Mouse (Mus musculus) liver, embryonic 16.5 days (tissue): ENCODE data around the gene Stx3. TPM values are rescaled to one million over a fixed set of nuclear protein-coding genes. Genes with fewer than 3 reads are reported as not detected.

Experiments used
- ATAC-seq: fragments of 200-750 bp; cut with Nextera tagmentation; 2 replicates; pipeline ENCODE4 v1.8.0; 2017; ENCODE audit warnings: low read depth, mild to moderate bottlenecking, moderate number of reproducible peaks, moderate library complexity
- H3K27ac ChIP-seq: fragments of 300-500 bp; sonication (generic); 2 replicates; pipeline ENCODE4 v1.5.1; 2014; ENCODE audit warnings: mild to moderate bottlenecking, low read length
- H3K27me3 ChIP-seq: fragments of 300-500 bp; sonication (generic); 2 replicates; pipeline ENCODE4 v1.6.1; 2014; ENCODE audit warnings: low read depth, low read length, mixed read lengths; ENCODE audit not compliant: control insufficient read depth, insufficient read depth
- H3K36me3 ChIP-seq: fragments of 300-500 bp; sonication (generic); 2 replicates; pipeline ENCODE4 v1.6.1; 2014; ENCODE audit warnings: mild to moderate bottlenecking; ENCODE audit not compliant: control insufficient read depth, insufficient read depth
- H3K4me1 ChIP-seq: fragments of 300-500 bp; sonication (generic); 2 replicates; pipeline ENCODE4 v1.6.1; 2014; ENCODE audit warnings: low read depth, low read length, mixed read lengths; ENCODE audit not compliant: control insufficient read depth
- H3K4me2 ChIP-seq: fragments of 300-500 bp; sonication (generic); 2 replicates; pipeline ENCODE4 v1.6.1; 2014; ENCODE audit warnings: low read depth, low read length, mixed read lengths
- H3K4me3 ChIP-seq: fragments of 300-500 bp; sonication (generic); 2 replicates; pipeline ENCODE4 v1.5.1; 2014; ENCODE audit warnings: low read depth, mild to moderate bottlenecking, low read length
- H3K9ac ChIP-seq: fragments of 300-500 bp; sonication (generic); 2 replicates; pipeline ENCODE4 v1.6.1; 2014; ENCODE audit warnings: low read depth, low read length
- H3K9me3 ChIP-seq: fragments of 300-500 bp; sonication (generic); replicated peaks from 2 replicates; pipeline ENCODE4 v1.6.1; 2016; ENCODE audit warnings: low read length; ENCODE audit not compliant: control insufficient read depth
- WGBS: fragments of 180-500 bp; shearing (Covaris S2); extraction: QIAGEN DNeasy Blood & Tissue Kit; methylation state at CpG from one replicate; pipeline ENCODE4 v1.1.7; 2014; ENCODE audit not compliant: insufficient replicate concordance; 5-methylcytosine and 5-hydroxymethylcytosine counted together
- polyA plus RNA-seq: library from polyadenylated mRNA; unstranded; fragments of >200 nt; fragmentation: Nextera tagmentation; extraction: Ambion mirVana; gene quantifications from 2 replicates; pipeline ENCODE4 v1.2.1, GENCODE M21; 2015

Stx3 gene
- polyA plus RNA-seq, 1 experiment from 2014 or later = 2.3 TPM

DNA sequence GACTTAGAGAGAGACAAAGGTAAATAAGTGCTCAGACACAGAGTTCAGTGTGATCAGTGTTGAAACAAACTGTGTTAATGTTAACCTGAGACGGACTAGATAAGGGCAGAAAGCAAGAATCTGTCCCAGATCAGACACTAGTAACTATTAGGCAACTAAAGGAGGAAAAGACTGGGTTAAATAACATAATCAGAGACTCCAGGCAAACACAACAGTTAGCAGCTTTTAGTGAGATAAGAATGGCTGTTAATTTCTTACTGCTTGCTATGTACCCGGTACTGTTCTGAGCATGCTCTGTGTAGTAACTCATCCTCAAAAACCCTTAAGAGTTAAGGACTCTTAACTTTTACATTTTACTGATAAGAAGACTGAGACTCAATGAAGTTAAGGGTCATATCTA, 93.3 kb downstream of the Stx3 start:
- Histone ChIP-seq H3K9me3 (no peaks in the 10 kb centered on the region), H3K36me3 (no peaks in the 10 kb centered on the region), H3K27ac (peak overlapping the region; percentile 39; the same call in 1 of the 2 replicates), H3K4me2 (no peak overlapping the region), H3K9ac (no peak overlapping the region), H3K4me3 (no peak overlapping the region), H3K27me3 (no peaks in the 10 kb centered on the region), H3K4me1 (peaks cover 4% of the 10 kb centered on the region; the same call in 1 of the 2 replicates)
- ATAC-seq = peak; percentile 80
- WGBS = 12% methylated on average over 2 of the region's 2 CpGs

Other genes with a start within 250 kb of the Stx3 start
- gene Ms4a6d, start 214.6 kb downstream of the Stx3 start, polyA plus RNA-seq = 4.9 TPM in 2 replicates
- 0.74 and 1.1 TPM in 2 replicates for gene Ms4a2, start 195.7 kb downstream of the Stx3 start, polyA plus RNA-seq
- 29.8 and 33.2 TPM in 2 replicates for gene Ms4a3, start 178.6 kb downstream of the Stx3 start, polyA plus RNA-seq
- gene Oosp2, start 158.8 kb downstream of the Stx3 start, polyA plus RNA-seq = 0.13 and 0.26 TPM in 2 replicates
- 0.09 TPM in 1 of 2 replicates, not detected in the other for gene Oosp1, start 128.3 kb downstream of the Stx3 start, polyA plus RNA-seq
- not detected in 2 replicates for gene Oosp3, start 122.3 kb downstream of the Stx3 start, polyA plus RNA-seq
- gene Gif, start 71.8 kb downstream of the Stx3 start, polyA plus RNA-seq = not detected in 2 replicates
- gene Mrpl16, start 49.0 kb downstream of the Stx3 start, polyA plus RNA-seq = 27.5 and 31.1 TPM in 2 replicates
- gene Olfr1417, start 19.8 kb upstream of the Stx3 start, polyA plus RNA-seq = not detected in 2 replicates
- gene Olfr1418, start 41.7 kb upstream of the Stx3 start, polyA plus RNA-seq = not detected in 2 replicates
- not detected in 2 replicates for gene Olfr1419, start 55.7 kb upstream of the Stx3 start, polyA plus RNA-seq
- not detected in 2 replicates for gene Olfr1420, start 67.2 kb upstream of the Stx3 start, polyA plus RNA-seq
- 6.8 TPM in 2 replicates for gene Patl1, start 93.0 kb upstream of the Stx3 start, polyA plus RNA-seq
- gene Osbp, start 146.5 kb upstream of the Stx3 start, polyA plus RNA-seq = 1.7 TPM in 2 replicates
- 0.01 TPM in 1 of 2 replicates, not detected in the other for gene Olfr1423, start 221.9 kb upstream of the Stx3 start, polyA plus RNA-seq
- not detected in 2 replicates for gene Olfr1424, start 243.3 kb upstream of the Stx3 start, polyA plus RNA-seq